Mouse (Mus musculus) erythroblast, embryonic 14.5 days (primary cell): ENCODE data around the gene Gm17087.

ENCODE experiments used
- GATA1 ChIP-seq: IDR thresholded peaks from 2 replicates; pipeline ENCODE4 v1.6.1; 2012; ENCODE audit warnings: low read length, inconsistent platforms, mixed read lengths
- TAL1 ChIP-seq: IDR thresholded peaks from 3 replicates; pipeline ENCODE4 v1.6.1; 2012; ENCODE audit warnings: low read length, inconsistent platforms, mixed read lengths

GRCm38 (mm10) chr17:8532609-8533008, 34.1 kb downstream of the Gm17087 start:
- TF ChIP-seq TAL1 (no peak), GATA1 (no peak)
